Mouse (Mus musculus) spleen, adult 2 months (tissue): Measurements from ENCODE around the gene Iqcn. TPM values are rescaled to one million over a fixed set of nuclear protein-coding genes. Genes with fewer than 3 reads are reported as not detected.

Experiments used
- DNase-seq, 2 experiments: peaks; one replicate each; pipeline versions ENCODE4 v3.0.0 to v3.0.0-alpha.2; 2012 to 2021; ENCODE audit warnings: low spot score in 2 of 2, low read depth in 1 of 2
- H3K27ac ChIP-seq: fragments of 200-500 bp; 2 replicates; pipeline ENCODE4 v1.5.1; 2012; ENCODE audit warnings: low read length, inconsistent platforms; ENCODE audit not compliant: insufficient read depth
- H3K27me3 ChIP-seq: fragments of 200-500 bp; 2 replicates; pipeline ENCODE4 v1.6.1; 2012; ENCODE audit warnings: mild to moderate bottlenecking, moderate library complexity, low read length, inconsistent platforms; ENCODE audit not compliant: control insufficient read depth, insufficient read depth
- H3K36me3 ChIP-seq: fragments of 200-500 bp; 2 replicates; pipeline ENCODE4 v1.6.1; 2012; ENCODE audit warnings: mild to moderate bottlenecking, low read length, inconsistent platforms; ENCODE audit not compliant: control insufficient read depth, insufficient read depth
- H3K4me1 ChIP-seq: fragments of 200-500 bp; 2 replicates; pipeline ENCODE4 v1.6.1; 2011; ENCODE audit warnings: inconsistent platforms; ENCODE audit not compliant: control insufficient read depth, insufficient read depth, insufficient read length
- H3K4me3 ChIP-seq: fragments of 200-500 bp; 2 replicates; pipeline ENCODE4 v1.5.1; 2011; ENCODE audit warnings: mild to moderate bottlenecking, inconsistent platforms; ENCODE audit not compliant: insufficient read depth, insufficient read length; ENCODE audit errors: extremely low read depth
- CTCF ChIP-seq: fragments of 200-500 bp; IDR thresholded peaks from 2 replicates; pipeline ENCODE4 v1.5.1; 2011; ENCODE audit warnings: mild to moderate bottlenecking, inconsistent platforms; ENCODE audit not compliant: insufficient read depth, insufficient read length, insufficient replicate concordance; ENCODE audit errors: extremely low read depth
- POLR2A ChIP-seq: fragments of 200-500 bp; IDR thresholded peaks from 2 replicates; pipeline ENCODE4 v1.6.1; 2011; ENCODE audit warnings: low read depth, low read length, inconsistent platforms
- WGBS: fragments of 180-500 bp; shearing (Covaris S2); methylation state at CpG from one replicate; pipeline ENCODE4 v1.1.7; 2018; 5-methylcytosine and 5-hydroxymethylcytosine counted together
- polyA plus RNA-seq: library from polyadenylated mRNA; depleted of rRNA; stranded (reverse); fragments of >200 nt; gene quantifications from 2 replicates; pipeline ENCODE4 v1.2.3, GENCODE M21; 2012; rRNA removed

Iqcn gene
- polyA plus RNA-seq, 1 experiment = 0.09 TPM

DNA sequence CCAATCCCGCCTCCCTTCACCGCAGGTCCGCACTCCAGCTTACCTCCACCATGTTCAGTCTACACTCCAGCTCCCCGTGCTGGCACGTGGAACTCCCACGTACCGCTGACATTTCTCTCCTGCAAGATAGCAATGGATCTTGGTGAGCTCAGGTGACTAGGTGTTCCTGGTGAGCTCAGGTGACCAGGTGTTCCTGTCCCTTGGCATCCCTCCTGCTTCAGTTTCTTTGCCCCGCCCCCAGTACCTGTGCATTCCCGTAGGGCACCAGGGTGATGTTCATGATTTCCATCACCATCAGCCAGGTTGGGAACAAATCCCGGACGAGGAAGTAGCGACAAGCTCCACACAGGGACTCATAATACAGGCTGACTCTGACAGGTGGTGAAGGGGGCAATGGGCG lies 61.4 kb downstream of the Iqcn start:
- Histone ChIP-seq H3K27ac (peak overlapping the region; percentile 66), H3K4me3 (peak overlapping the region; percentile 69; the same call in 1 of the 2 replicates), H3K27me3 (no peaks in the 10 kb centered on the region), H3K4me1 (peaks cover 38% of the 10 kb centered on the region), H3K36me3 (peaks cover 13% of the 10 kb centered on the region)
- TF ChIP-seq POLR2A (no peak), CTCF (no peak)
- no peak for DNase-seq
- WGBS = 92% methylated on average over 13 of the region's 13 CpGs

DNA sequence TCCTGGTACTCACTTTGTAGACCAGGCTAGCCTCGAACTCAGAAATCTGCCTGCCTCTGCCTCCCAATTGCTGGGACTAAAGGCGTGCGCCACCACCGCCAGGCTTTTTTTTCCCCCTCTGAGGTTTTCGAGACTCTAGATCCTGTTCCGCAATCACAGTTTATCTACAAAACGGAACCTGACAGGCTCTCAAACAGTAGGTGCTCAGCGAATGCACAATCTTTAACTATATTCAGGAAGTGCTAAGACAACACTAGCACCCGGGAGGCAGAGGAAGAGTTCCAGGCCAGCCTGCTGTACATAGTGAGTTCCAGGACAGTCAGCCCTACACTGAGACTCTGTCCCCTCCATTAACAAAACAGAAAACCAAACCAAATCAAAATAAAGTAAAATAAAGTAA lies 62.1 kb downstream of the Iqcn start:
- Histone ChIP-seq H3K36me3 (peaks cover 13% of the 10 kb centered on the region), H3K27me3 (no peaks in the 10 kb centered on the region), H3K4me3 (peak overlapping the region; percentile 69), H3K27ac (peak overlapping the region; percentile 92), H3K4me1 (peaks cover 32% of the 10 kb centered on the region)
- 21% methylated on average over 9 of the region's 9 CpGs for WGBS
- no peak for DNase-seq
- TF ChIP-seq POLR2A = no peak
- no peak for TF ChIP-seq CTCF

DNA sequence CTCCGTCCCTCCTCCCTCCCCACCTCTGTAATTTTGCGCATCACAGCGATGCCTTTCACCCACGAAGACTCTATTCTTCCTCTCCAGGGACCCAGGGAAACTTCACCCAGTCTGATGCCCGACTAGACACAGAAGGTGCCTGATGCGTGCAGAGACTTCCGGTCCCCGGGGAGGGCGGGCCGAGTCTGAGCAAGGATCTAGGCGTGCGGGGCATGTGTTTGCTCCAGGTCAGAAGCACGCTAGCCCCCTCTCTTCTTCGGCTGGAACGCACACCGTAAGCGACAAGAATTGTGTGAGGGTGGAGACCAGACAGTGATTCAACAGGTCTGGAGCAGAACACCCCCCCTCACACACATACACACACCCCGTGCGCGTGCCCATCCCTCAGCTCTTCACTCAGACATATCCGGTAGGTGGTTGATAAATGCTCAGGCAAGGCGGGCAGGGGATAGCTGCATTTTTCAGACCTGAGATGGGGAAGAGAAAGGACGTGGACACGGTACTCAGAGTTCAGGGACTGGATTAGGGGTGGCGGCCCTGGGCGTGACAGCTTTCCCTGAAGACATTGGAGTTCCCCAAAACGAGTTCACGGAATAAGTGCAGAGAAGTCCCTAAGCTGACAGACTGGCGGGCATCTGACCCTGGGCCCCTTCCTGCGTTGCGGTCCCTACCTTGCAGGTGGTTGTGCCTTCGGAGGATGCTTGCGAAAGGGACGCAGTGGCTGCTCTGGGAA lies 62.7 kb downstream of the Iqcn start:
- WGBS = 1% methylated on average over 34 of the region's 34 CpGs
- Histone ChIP-seq H3K4me3 (peak overlapping the region; percentile 69), H3K27ac (peak overlapping the region; percentile 92), H3K4me1 (peaks cover 32% of the 10 kb centered on the region), H3K36me3 (peaks cover 13% of the 10 kb centered on the region), H3K27me3 (no peaks in the 10 kb centered on the region)
- peak; percentile 73 to 88 for DNase-seq
- no peak; the same call in 1 of the 2 replicates for TF ChIP-seq POLR2A
- no peak for TF ChIP-seq CTCF

DNA sequence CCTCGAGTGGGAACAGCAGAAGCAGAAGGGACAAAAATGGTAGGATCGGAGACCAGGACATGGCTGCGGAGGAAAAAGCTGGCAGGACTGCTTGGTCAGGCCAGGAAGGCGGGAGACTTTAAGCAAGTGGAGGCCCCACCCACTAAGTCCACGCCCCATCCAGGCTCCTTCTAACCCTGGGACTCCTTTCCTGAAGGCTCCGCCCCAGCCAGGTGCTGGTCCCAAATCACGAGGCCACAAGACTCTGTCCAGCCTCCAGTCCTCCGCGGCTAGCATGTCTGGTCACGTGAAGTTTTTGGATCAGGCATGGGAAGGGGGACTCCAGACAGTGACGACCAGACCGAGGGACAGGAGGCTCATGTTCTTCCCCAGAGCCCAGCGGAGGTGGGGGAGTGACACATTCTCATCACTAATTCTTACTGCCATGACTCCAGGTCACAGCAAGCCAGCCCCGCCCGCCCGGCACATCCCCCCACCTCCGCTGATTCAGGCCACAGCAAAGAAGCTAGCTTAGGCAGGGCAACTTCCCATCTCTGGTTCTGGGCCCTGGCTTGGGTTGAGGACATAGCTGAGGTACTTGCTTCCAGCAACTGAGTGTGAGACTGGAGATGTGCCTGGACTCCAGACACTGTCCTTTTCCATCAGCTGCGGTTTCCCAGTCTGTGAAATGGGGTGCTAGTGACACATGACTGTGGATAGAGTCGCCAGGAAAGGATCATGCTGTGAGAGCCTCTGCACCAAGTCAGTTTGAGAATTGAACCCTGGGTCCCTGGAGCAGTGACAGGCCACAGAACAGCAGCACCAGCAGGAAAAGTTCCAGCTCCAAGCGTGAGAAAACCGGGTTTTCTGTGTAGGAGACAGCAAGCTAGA lies 63.5 kb downstream of the Iqcn start:
- peak overlapping the region; percentile 69 for H3K4me3 ChIP-seq
- peaks cover 32% of the 10 kb centered on the region for H3K4me1 ChIP-seq
- H3K36me3 ChIP-seq = peaks cover 14% of the 10 kb centered on the region
- DNase-seq = peak in 1 of 2 experiments; percentile 65
- no peaks in the 10 kb centered on the region for H3K27me3 ChIP-seq
- H3K27ac ChIP-seq = peak overlapping the region; percentile 92
- WGBS = 21% methylated on average over 21 of the region's 21 CpGs
- TF ChIP-seq CTCF = no peak
- peak; percentile 76; the same call in 1 of the 2 replicates for TF ChIP-seq POLR2A

Other genes starting within 250 kb of the Iqcn start
- gene Klhl26, start 226.5 kb upstream of the Iqcn start, polyA plus RNA-seq = 21.8 and 30.9 TPM in 2 replicates
- gene Tmem59l, start 216.1 kb upstream of the Iqcn start, polyA plus RNA-seq = 0.14 TPM in 1 of 2 replicates, not detected in the other
- 3.4 and 5.4 TPM in 2 replicates for gene Crlf1, start 210.3 kb upstream of the Iqcn start, polyA plus RNA-seq
- 86.2 and 132 TPM in 2 replicates for gene Rex1bd, start 196.7 kb upstream of the Iqcn start, polyA plus RNA-seq
- gene Uba52, start 192.7 kb upstream of the Iqcn start, polyA plus RNA-seq = 611 and 613 TPM in 2 replicates
- gene Fkbp8, start 175.7 kb upstream of the Iqcn start, polyA plus RNA-seq = 305 and 370 TPM in 2 replicates
- 50.2 and 52.0 TPM in 2 replicates for gene Kxd1, start 175.5 kb upstream of the Iqcn start, polyA plus RNA-seq
- gene Ell, start 164.0 kb upstream of the Iqcn start, polyA plus RNA-seq = 21.3 and 27.9 TPM in 2 replicates
- 136 and 189 TPM in 2 replicates for gene Isyna1, start 109.1 kb upstream of the Iqcn start, polyA plus RNA-seq
- 168 and 256 TPM in 2 replicates for gene Ssbp4, start 94.6 kb upstream of the Iqcn start, polyA plus RNA-seq
- 41.6 and 53.1 TPM in 2 replicates for gene Lrrc25, start 87.3 kb upstream of the Iqcn start, polyA plus RNA-seq
- gene Gdf15, start 71.0 kb upstream of the Iqcn start, polyA plus RNA-seq = 5.2 and 6.0 TPM in 2 replicates
- gene Pgpep1, start 43.1 kb upstream of the Iqcn start, polyA plus RNA-seq = 18.2 and 22.2 TPM in 2 replicates
- gene Lsm4, start 30.2 kb upstream of the Iqcn start, polyA plus RNA-seq = 109 and 137 TPM in 2 replicates
- gene Jund, start 4.5 kb upstream of the Iqcn start, polyA plus RNA-seq = 269 and 455 TPM in 2 replicates
- gene Gm3336, start 15.1 kb downstream of the Iqcn start, polyA plus RNA-seq = 0.65 and 0.92 TPM in 2 replicates
- gene Pde4c, start 20.3 kb downstream of the Iqcn start, polyA plus RNA-seq = 2.8 and 3.6 TPM in 2 replicates
- 12.1 and 17.7 TPM in 2 replicates for gene Rab3a, start 51.2 kb downstream of the Iqcn start, polyA plus RNA-seq
- gene Mpv17l2, start 57.5 kb downstream of the Iqcn start, polyA plus RNA-seq = 37.3 and 69.8 TPM in 2 replicates
- gene Pik3r2, start 73.3 kb downstream of the Iqcn start, polyA plus RNA-seq = 56.3 and 90.3 TPM in 2 replicates
- 175 and 297 TPM in 2 replicates for gene Mast3, start 101.6 kb downstream of the Iqcn start, polyA plus RNA-seq
- 5.8 and 7.4 TPM in 2 replicates for gene Il12rb1, start 105.0 kb downstream of the Iqcn start, polyA plus RNA-seq
- 73.8 and 74.1 TPM in 2 replicates for gene Arrdc2, start 136.3 kb downstream of the Iqcn start, polyA plus RNA-seq
- gene Kcnn1, start 159.8 kb downstream of the Iqcn start, polyA plus RNA-seq = 0.65 and 1.1 TPM in 2 replicates
- gene Ccdc124, start 170.5 kb downstream of the Iqcn start, polyA plus RNA-seq = 26.5 and 34.9 TPM in 2 replicates
- gene Slc5a5, start 189.3 kb downstream of the Iqcn start, polyA plus RNA-seq = 1.0 and 1.1 TPM in 2 replicates
- 7,043 and 8,184 TPM in 2 replicates for gene Rpl18a, start 194.0 kb downstream of the Iqcn start, polyA plus RNA-seq
- 62.2 and 95.7 TPM in 2 replicates for gene Map1s, start 202.5 kb downstream of the Iqcn start, polyA plus RNA-seq